Mouse (Mus musculus): ENCODE measurements around the gene Spop.

The Spop gene
- long read RNA-seq, experiment 1, transcript Spop-201 (10 exons, 3,063 nt), result major isoform, 91 of 137 reads
- long read RNA-seq, experiment 1, transcript Spop-202 (11 exons, 2,881 nt), result minor isoform, 17 of 137 reads
- long read RNA-seq, experiment 1, partial matches to known transcripts, result 16 of 137 reads
- long read RNA-seq, experiment 1, other reads (novel, unspliced or antisense), result 13 of 137 reads
- long read RNA-seq, experiment 2, transcript Spop-201 (10 exons, 3,063 nt), result major isoform, 74 of 154 reads
- long read RNA-seq, experiment 2, transcript Spop-202 (11 exons, 2,881 nt), result minor isoform, 47 of 154 reads
- long read RNA-seq, experiment 2, partial matches to known transcripts, result 18 of 154 reads
- long read RNA-seq, experiment 2, other reads (novel, unspliced or antisense), result 15 of 154 reads

DNA sequence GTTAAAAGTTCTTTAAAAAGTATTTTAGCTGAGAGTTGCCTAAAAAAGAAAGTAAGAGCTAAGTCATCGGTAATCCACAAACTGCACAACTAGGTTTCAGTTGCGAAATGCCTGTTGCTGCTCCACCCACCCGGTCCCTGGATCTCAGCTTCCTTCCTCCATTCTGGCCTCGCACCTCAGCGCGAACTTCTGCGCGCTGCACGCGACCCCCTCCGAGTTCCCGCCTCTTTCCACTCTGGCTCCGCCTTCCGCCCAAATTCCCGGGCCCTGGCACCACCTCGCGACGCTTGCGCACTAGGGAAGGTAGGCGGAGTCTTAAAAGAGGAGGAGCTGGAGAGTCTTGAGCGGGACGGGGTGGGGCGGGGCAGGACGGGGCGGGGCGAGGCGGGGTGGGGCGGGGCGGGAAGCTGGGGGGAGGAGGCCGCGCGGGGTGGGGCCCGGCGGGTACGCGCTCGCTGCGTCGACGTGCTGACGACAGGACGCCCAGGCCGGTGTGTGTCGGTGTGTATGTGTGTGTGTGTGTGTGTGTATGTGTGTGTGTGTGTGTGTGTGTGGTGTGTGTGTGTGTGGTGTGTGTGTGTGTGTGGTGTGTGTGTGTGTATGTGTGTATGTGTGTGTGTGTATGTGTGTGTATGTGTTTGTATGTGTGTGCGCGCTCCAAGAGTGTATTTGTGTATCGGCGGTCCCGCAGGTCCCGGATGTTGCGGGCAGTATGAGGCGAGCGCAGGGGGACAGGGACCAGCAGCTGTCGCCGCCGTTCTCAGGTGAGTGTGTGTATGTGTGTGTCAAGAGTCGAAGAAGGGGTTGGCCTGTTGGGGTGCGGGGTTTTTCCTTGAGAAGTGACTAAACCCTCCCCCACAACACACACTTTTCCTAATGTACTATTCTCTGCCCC is at the start of gene Spop:
Gene Spop (plus strand): TSS at position 440 of the 895 bp plus-strand sequence.
- intact Hi-C loops (cut with DNase I), result no loop called here

DNA sequence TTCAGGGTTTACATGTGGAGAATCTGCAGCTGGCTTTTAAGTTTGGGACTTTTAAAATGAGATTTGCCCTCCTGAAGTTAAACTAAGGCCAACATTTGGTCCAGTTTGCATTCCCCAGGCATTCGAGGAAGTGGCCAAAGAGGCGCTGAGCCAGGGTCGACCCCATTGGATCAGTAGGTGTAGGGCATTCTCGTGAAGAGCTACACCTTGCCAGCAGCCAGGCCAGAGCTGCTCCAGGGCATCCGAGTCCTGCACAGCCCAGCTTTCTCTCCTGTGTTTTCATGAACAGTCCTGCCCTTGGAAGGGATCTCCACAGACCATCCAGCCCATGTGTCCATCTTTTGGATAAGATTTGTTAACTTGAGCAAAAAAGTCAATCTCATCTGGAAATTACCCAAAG is 49.5 kb upstream of the Spop start:
- intact Hi-C loops (cut with DNase I), result no loop called here

DNA sequence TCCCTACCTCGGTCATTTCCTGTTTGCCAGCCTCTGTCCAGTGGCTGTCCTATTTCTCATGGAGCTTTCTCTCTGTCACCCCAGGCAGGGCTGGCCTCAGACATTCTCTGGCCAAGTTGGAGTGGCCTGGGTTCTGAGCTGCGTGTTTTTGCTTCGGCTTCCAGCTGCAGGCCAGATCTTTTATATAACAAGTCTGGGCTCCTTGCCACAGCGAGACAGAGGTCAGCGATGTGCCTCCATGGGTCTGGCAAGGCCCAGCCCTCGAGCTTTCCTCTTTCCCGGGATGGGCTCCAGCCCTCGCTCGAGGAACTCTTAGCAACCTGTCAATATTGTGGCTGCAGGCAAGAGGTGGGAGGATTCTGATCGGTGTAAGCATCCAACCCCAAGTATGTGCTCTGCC is 48.3 kb upstream of the Spop start:
- intact Hi-C loops (cut with DNase I), result no loop called here

DNA sequence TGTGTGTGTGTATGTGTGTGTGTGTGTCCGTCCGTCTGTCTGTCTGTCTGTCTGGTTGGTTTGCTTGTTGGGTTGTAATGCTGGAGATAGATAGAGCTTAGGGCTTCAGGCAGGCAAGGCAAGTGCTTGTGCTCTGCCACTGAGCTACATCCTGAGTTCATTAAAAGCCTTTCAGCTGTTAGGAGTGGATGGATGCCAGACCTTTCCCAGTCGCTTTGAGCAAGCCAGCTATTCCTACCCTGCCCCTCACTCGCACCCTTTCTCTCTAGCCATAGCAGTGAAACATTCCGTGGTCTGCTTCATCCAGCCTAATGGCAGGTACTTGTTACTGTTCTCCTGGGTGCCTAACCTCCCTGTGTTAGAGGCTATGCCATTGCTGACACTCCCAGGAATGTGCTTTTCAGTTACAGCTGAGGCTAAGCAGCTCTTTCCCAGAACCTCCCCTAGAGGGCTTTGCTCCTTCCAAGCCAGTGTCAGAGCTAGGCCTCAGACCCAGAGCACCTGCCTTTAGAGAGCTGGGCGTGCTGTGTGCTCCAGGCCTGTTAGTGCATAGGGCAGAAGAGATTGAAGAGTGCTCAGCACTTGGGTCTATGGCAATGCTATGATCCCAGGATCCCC is 47.5 kb upstream of the Spop start:
- intact Hi-C loops (cut with DNase I), result no loop called here

DNA sequence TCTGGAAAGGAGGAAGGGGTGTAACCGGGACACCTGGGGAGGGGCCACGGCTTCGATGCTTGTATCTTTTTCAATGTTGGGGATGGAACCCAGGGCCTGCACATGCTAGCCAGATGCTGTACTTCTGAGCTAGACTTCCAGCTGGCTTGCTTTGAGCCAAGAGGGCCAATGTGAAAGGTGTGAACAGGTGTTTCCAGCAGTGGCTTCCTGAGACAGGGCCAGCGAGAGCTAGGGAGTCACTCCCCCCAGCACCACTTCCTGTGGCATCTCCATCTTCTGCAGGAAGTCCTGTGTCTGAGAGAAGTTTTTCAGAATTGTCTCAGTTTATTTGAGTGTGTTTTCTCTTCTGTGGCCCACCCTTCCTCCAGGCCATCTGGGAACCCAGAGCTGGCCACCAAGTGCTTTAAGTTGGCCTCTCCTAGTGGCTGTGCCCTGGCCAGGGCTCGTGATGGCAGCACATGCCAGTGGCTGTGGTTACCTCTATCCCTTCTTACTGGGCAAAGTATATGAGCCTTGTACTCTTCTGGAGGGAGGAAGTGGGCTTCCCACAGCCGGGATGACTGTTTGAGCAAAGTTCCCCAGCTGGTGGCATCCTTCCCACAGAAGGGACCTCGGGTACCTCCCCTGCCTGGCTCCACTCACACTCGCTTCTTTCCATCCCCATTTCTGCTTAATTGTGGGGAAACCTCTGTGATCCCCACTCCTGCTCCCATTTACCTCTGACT is 46.7 kb upstream of the Spop start:
- intact Hi-C loops (cut with DNase I), result no loop called here

DNA sequence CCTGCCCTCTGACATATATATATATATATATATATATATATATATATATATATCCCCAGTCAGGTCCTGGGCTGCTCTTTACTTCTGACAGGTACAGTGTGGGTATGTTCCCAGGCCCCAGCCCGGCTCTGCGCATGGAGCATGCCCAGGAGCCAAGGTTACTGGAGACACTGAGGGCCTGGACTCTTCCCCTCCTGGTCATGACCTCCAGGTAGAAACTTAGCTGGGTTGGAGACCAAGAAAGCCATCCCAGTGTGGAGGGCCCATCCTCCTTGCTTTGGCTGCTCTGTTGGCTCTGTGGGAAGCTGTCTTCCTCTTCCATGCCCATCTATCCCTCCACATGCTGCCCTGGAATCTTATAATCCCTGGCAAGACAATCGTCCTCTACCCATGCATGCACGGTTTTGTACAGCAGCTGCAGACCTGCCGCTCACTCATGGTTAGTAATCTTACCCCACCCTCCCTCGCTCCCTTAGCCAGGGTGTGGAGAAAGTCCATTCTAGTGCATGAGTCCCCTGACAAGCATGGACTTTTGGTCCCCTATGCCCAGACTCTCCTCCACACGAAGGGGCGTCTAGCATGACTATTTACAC is 45.6 kb upstream of the Spop start:
- intact Hi-C loops (cut with DNase I), result no loop called here

DNA sequence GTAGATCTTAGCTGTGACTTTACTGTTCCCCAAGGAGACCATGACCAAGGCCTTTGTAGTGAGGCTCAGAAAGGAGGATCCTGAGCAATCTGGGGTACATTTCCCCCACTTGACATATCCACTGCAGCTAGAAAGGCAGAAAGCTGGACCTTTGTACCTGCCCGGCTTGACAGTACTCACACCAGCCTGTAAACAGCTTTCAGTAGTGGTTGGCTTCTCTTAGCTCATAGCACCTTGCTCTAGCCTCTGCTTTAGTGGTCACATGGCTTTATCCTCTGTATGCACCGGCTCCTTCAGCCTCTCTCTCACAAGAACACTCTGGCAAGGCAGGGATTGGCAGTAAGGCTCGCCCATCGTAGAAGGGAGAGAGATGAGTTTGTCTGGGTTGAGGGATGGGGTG is 45.0 kb upstream of the Spop start:
- intact Hi-C loops (cut with DNase I), result no loop called here

DNA sequence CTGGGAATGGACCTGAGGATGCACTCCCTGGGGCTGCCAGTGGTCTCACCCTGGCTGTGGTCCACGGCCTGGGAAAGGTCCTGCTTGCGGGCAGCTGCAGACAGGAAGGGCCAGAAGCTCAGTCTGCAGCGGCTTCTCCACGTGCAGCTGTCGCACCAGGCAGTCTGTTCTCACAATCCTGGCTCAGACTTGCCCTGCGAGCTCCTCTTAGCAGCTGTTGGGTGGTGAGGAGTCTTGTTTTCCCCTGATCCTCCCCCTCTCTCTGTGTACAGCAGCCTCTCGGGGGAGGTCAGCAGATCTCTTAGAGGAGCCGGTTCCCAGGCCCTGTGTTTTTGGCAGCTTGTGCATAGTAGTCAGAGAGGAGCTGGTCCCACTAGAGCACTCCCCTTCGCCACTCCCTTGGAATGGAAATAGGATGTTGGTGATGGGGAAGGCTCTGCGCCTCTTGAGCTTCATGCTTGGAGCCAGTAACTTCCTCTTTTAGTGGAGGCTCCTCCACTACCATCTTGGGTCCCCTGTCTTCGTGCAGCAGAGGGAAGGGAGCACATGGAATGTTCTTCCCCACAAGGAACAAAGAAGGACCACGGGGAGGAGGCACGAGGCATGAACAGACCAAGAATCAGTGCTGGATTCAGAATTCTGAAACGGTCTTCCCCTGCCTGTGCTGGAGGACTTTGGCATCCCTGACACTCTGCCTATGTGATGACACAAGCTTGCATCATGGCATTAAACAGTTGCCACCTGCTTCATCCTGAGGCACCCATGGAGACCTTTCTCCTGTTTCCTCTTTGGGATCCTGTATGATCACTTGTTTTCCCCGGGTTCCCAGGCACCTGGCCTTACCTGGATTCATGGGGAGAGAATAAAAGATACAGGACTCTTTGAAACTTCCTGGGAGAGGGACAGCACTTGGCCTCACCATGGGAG is 43.7 kb upstream of the Spop start:
- intact Hi-C loops (cut with DNase I), result no loop called here

DNA sequence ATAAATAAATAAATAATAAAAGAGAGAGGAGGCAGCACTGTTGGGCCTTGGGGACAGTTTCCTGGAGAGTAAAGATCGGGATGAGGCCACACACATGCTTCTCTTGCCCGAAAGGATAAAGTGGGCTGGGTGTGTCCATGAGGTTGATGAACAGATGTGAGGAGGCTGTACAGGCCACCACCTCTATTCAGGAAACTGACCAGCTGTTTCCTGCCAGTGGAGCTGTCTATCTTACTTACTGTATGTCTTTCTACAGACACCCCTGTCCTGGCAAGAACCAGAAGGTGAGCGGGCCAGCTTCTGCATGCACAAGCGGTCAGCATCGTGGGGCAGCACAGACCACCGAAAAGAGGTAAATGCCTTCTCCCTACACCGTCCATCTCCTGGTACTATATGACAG is 42.7 kb upstream of the Spop start:
- intact Hi-C loops (cut with DNase I), result no loop called here

DNA sequence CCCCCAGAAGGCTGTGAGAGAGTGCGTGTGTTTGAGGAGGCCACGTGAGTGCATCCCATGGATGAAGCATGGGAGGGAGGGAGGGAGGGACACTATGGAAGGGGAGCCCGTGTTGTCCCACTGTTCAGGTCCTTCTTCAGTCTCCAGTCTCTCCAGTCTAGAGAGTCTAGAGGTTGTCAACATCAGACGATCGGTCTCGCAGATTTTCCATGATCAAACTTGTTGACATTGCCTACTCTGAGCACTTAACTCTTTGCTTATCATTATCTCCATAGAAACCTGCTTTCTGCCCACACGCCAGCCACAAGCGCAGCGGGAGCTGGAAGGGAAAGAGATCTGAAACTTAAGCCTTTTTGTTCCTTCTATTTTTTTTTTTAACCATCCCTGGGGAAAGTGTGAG is 35.0 kb upstream of the Spop start:
- intact Hi-C loops (cut with DNase I), result no loop called here

DNA sequence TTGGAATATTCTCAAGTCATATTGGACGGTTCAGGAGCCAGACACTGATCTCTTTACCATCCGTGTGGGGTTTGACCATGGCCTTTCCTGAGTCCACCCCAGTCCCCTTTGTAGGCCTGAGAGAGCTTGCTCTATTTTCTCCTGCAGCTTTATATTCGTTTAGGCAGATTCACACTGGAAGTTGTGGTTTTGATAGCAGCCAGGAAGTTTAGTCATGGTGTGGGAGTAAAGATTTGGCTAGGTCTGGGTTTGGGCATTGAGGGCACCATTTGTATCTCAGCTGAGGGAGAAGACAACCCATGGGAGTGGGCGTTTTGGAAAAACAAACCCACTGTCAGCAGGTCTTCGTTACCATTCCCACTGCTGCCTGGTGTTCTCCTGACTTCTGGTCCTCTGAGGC is 34.3 kb upstream of the Spop start:
- intact Hi-C loops (cut with DNase I), result no loop called here

DNA sequence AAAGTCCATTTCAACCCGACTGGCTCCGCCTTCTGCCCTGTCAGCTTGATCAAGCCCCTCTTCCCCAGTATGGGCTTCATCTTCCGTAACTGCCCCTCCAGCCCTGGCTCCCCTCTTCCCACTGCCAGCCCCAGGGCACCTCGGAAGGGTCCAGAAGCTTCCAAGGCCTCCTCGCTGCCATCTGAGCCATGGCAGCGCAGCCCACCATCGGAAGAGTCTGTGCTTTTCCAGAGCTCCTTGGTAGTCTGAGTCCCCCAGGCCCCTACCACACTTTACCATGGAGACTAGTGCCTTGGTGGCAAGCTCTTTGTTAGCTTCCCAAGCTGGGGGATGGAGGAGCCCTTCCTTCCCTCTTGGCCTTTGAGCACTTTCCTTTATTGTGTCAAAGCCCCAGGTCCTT is 33.2 kb upstream of the Spop start:
- intact Hi-C loops (cut with DNase I), result loop anchor here (5.0 kb wide), 1 partner anchor 63 kb away; no protein-coding TSS in a partner anchor

DNA sequence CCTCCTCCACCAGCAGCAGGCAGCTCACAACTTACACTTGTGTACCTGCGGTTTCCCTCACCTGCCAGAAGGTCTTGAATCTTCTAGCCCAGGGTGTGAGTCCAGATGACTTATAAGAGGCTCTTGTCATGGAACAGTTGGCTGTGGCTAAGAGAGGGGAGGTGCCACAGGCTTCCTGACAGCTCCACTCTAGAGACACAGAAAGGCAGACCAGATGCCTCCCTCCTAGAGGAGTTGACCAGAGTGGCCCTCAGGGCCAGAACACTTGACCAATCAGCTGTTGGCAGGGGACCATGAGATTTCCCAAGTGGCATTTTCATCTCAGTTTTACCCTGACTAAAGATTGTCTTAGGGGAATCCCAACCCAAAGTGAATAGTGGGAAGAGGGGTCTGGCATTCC is 32.7 kb upstream of the Spop start:
- intact Hi-C loops (cut with DNase I), result loop anchor here (5.0 kb wide), 1 partner anchor 64 kb away; no protein-coding TSS in a partner anchor

DNA sequence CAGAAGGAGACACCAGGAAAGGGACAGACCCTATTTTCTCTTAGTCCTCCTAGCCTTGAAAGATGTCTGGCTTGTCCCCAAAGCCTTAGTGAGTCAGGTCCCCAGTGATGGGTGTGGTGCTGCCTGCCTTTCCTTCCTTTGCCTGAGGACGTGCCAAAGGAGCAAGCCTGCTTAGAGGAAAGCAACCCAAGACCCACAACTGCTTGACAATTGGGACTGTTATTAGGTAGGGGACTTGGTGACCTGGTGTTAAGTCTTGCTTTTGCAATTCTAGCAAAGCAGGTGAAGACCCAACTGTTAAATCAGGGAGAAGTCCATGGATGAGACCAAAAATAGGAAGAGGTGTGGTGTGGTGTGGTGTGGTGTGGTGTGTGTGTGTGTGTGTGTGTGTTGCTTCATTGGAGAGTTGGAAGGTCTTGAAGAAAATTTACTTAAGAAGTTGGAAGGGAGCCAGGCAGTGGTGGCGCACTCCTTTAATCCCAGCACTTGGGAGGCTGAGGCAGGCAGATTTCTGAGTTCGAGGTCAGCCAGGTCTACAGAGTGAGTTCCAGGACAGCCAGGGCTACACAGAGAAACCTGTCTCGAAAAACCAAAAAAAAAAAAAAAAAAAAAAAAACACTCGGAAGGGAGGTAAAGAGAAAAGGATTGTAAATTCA is 30.4 kb upstream of the Spop start:
- intact Hi-C loops (cut with DNase I), result loop anchor here (5.0 kb wide), 1 partner anchor 66 kb away; no protein-coding TSS in a partner anchor

DNA sequence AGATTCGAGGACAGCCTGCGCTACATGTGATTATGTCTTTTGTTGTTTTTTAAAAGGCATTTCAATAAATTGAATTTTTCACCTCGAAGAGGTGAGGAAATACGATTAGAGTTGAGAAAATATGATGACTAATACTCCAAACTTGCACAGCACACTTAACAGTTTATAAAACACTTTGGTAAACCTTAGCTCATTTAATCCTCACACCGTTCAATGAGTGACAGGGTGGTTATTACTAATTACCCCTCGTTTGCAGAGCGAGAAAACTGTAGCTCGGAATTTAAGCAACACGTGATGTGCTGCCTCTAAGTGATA is 29.9 kb upstream of the Spop start:
- intact Hi-C loops (cut with DNase I), result loop anchor here (2.0 to 5.0 kb wide), 2 partner anchors 67 to 137 kb away; no protein-coding TSS in a partner anchor

DNA sequence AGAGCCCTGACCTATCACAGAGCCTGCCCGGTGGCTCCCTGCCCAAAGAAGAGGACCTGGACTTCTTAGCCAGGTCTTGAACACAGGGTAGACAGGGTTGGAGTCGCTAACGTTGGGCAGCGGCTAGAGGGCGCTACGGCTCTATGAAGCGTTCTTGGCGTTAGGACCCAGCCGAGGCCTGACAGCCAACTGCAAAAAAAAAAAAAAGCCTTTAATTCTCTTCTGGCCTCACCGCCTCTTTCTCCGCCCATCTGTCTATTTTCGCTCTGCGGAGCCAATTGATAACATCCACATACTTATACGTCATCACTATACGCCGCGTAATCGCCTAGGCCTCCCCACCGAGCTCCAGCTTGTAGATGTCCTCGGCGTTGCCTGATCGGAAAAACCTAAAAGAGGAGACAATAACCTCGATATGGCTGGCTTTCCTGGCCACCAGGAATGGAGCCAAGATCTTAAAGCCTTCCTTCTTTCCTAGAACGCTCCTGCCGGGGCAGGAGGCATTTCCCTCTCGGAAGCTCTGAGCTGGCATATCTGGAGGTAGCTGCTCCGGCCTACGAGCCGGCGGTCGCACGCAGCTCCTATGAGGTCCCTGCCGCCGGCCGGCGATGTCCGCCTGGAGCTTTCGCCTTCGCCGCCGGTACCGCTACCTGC is 29.4 kb upstream of the Spop start, which contains the start of gene Slc35b1:
Gene Slc35b1 (plus strand): TSS at position 374 of the 654 bp plus-strand sequence.
- intact Hi-C loops (cut with DNase I), result loop anchor here (2.0 to 5.0 kb wide), 2 partner anchors 67 to 136 kb away; no protein-coding TSS in a partner anchor

DNA sequence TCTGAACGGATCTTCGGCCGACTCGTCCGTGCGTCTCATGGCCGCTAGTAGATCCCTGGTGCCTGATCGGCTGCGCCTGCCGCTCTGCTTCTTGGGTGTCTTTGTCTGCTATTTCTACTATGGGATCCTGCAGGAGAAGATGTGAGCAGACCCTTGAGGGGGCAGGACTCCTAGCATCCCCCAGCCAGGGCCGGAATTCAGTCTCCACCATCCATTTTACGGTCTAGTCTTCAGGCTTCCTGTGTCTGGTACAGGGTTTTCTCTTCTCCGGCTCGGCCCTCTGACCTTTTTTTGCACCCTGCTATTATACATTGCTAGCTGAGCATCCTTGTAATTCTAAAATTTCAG is 28.9 kb upstream of the Spop start:
- intact Hi-C loops (cut with DNase I), result loop anchor here (2.0 to 5.0 kb wide), 2 partner anchors 68 to 136 kb away; no protein-coding TSS in a partner anchor

DNA sequence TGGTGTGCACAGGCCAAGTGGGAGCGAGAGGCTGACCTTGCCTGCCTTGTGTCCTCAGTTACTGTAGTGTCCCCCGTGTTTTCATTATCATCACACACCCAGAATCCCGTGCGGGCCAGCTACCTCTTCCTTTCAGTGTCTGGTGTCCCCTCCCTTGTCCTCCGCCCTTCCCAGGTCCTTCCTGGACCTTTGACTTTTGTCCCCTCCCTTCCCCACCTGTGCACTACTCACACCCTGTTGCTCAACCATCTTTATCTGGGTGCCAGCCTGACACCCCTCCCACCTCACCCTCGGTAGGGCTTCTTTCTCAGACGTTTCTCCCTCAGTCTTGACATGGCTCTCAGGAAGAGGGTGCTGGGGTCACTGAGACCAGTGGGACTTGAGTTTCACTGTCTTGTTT is 26.5 kb upstream of the Spop start:
- intact Hi-C loops (cut with DNase I), result no loop called here

DNA sequence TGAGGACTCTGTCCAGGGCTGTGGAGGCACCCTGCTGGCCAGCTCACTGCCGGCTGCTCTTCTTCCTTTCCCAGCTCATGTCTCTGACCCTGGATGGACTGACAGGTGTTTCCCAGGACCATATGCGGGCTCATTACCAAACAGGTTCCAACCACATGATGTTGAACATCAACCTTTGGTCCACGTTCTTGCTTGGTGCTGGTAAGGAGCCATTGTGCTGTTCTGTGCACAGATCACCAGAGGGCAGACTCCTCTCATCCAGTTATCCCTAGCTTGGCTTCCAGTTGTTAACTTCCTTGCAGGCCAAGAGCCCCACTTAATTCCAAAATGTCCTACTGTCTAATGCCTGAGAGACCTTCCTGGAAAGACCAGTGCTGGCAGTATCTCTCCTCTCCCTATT is 24.9 kb upstream of the Spop start:
- intact Hi-C loops (cut with DNase I), result no loop called here

Data from adrenal gland (tissue).